Mouse (Mus musculus): ENCODE measurements at regions not wholly inside any gene's neighbourhood (a gene's known extent, or its start where the extent isn't known, plus 50 kb on each side); places are given as distances from the start of the nearest gene placed in this dataset.

GRCm38 (mm10) chr3:149705724-149706123 lies 715.4 kb upstream of the Adgrl2 start:
- TF ChIP-seq CTCF (IDR thresholded peaks at IDR 0.05; ENCODE audit: low read depth, low read length) (no peak), GATA1 (IDR thresholded peaks at IDR 0.05; ENCODE audit: borderline replicate concordance, low read length) (no peak), GATA2 (IDR thresholded peaks at IDR 0.05; ENCODE audit: borderline replicate concordance, low read depth, low read length) (no peak)
